Mouse (Mus musculus): ENCODE results near the gene Pga5. TPM values are rescaled to one million over a fixed set of nuclear protein-coding genes. Genes with fewer than 3 reads are reported as not detected.

The Pga5 gene
- polyA plus RNA-seq, 1 experiment from 2014 or later: not detected

DNA sequence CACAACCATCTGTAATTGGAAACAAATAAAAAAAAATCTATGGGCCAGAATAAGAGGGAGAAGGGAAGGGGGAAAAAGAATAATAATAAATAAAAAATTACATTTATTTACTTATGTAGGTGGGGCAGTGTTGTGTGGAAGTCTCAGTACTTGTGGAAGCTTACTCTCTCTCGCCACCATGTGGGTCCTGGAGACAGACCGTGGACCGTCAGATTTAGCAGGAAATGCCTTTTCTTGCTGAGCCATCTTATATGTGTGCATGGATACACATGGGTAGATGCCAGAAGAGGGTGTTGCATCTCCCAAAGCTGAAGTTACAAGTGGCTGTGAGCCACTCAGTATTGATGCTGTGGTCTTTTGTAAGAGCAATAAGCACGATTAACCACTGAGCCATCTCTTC is 3.7 kb upstream of the Pga5 start:
- no peak for ATAC-seq (ENCODE audit: low read depth)
- Histone ChIP-seq H3K9me3 (ENCODE audit: control insufficient read depth, low read length) (no peaks in the 10 kb centered on the region), H3K4me3 (ENCODE audit: low read length) (no peak overlapping the region), H3K27me3 (ENCODE audit: control insufficient read depth, insufficient read depth, low read depth, low read length) (no peaks in the 10 kb centered on the region), H3K9ac (ENCODE audit: low read length) (no peak overlapping the region), H3K4me2 (ENCODE audit: low read depth, low read length) (no peak overlapping the region), H3K4me1 (replicated peaks; ENCODE audit: control insufficient read depth, insufficient read depth, low read length) (peaks cover 4% of the 10 kb centered on the region; the same call in 1 of the 2 replicates), H3K36me3 (ENCODE audit: control insufficient read depth, insufficient read depth, low read length) (no peaks in the 10 kb centered on the region), H3K27ac (ENCODE audit: low read length) (no peak overlapping the region)
- 47% methylated on average over 4 of the region's 4 CpGs for WGBS

- H3K9me3 ChIP-seq (ENCODE audit: control insufficient read depth, low read length): no peaks in the 10 kb centered on the region
- peak; percentile 38; the same call in 1 of the 2 replicates for ATAC-seq (ENCODE audit: low read depth)
- no peak overlapping the region for H3K27ac ChIP-seq (ENCODE audit: low read length)
- H3K27me3 ChIP-seq (ENCODE audit: control insufficient read depth, insufficient read depth, low read depth, low read length): no peaks in the 10 kb centered on the region
- H3K4me1 ChIP-seq (replicated peaks; ENCODE audit: control insufficient read depth, insufficient read depth, low read length): peaks cover 4% of the 10 kb centered on the region; the same call in 1 of the 2 replicates
- H3K36me3 ChIP-seq (ENCODE audit: control insufficient read depth, insufficient read depth, low read length): no peaks in the 10 kb centered on the region
- no peak overlapping the region for H3K9ac ChIP-seq (ENCODE audit: low read length)
- H3K4me2 ChIP-seq (ENCODE audit: low read depth, low read length): no peak overlapping the region
- WGBS: 53% methylated on average over 1 of the region's 1 CpGs
- no peak overlapping the region for H3K4me3 ChIP-seq (ENCODE audit: low read length)
Observed at GRCm38 (mm10) chr19:10678772-10679067, 849 bp upstream of the Pga5 start.

DNA sequence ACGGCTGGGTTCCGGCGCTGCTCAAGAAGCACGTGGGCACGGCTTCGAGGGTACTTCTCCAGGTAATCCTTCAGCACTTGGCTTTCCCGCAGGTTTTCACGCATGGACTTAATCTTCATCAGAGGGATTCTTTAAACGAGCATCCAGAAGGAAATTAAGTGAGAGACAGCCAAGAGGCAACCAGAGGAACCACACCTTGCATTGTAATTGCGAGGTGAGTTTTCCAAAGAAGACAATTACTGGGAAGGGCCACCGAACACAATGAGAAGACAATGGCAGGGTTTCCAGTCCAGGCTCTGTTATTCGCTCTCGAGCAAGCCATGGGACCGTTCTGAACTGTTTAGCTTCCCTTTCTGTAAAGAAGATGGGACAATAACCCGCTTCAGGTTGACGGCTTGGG is 1.2 kb downstream of the Pga5 start:
- no peak overlapping the region for H3K4me3 ChIP-seq (ENCODE audit: low read length)
- H3K9ac ChIP-seq (ENCODE audit: low read length): no peak overlapping the region
- H3K9me3 ChIP-seq (ENCODE audit: control insufficient read depth, low read length): no peaks in the 10 kb centered on the region
- no peak overlapping the region for H3K4me2 ChIP-seq (ENCODE audit: low read depth, low read length)
- peaks cover 4% of the 10 kb centered on the region; the same call in 1 of the 2 replicates for H3K4me1 ChIP-seq (replicated peaks; ENCODE audit: control insufficient read depth, insufficient read depth, low read length)
- H3K36me3 ChIP-seq (ENCODE audit: control insufficient read depth, insufficient read depth, low read length): no peaks in the 10 kb centered on the region
- H3K27ac ChIP-seq (ENCODE audit: low read length): no peak overlapping the region
- no peak for ATAC-seq (ENCODE audit: low read depth)
- 79% methylated on average over 16 of the region's 16 CpGs for WGBS
- H3K27me3 ChIP-seq (ENCODE audit: control insufficient read depth, insufficient read depth, low read depth, low read length): no peaks in the 10 kb centered on the region

GRCm38 (mm10) chr19:10673275-10673674 is 4.6 kb downstream of the Pga5 start:
- WGBS: 58% methylated on average over 1 of the region's 1 CpGs
- Histone ChIP-seq H3K27ac (ENCODE audit: low read length) (no peak overlapping the region), H3K4me2 (ENCODE audit: low read depth, low read length) (no peak overlapping the region), H3K9me3 (ENCODE audit: control insufficient read depth, low read length) (no peaks in the 10 kb centered on the region), H3K4me3 (ENCODE audit: low read length) (no peak overlapping the region), H3K4me1 (replicated peaks; ENCODE audit: control insufficient read depth, insufficient read depth, low read length) (no peaks in the 10 kb centered on the region), H3K36me3 (ENCODE audit: control insufficient read depth, insufficient read depth, low read length) (no peaks in the 10 kb centered on the region), H3K9ac (ENCODE audit: low read length) (no peak overlapping the region), H3K27me3 (ENCODE audit: control insufficient read depth, insufficient read depth, low read depth, low read length) (no peaks in the 10 kb centered on the region)
- no peak for ATAC-seq (ENCODE audit: low read depth)

DNA sequence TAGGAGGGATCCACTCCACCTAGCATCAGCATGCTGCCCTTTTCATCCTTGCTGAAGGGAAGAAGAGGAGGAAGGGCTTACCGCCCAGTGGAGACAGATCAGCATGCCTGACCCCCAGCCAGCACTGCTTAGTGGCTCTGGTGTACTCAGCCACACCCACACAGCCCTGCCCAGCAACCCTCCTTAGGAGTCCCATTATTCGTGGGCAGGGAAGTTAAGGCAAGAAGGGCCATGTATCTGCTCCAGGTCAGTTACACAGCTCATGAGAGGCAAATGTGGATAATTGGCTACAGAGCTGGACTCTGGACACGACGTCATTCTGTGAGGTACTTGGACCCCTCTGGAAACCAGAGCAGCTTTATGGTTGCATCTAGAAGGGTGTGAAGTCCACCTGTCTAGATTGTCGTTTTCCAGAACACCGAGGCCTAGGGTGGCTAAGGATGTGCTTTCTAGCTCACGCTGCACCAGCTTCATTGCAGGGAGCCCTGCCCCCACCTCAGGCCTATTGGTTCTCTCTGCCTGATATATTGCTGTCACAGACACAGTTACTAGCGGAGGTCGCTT is 5.9 kb downstream of the Pga5 start:
- Histone ChIP-seq H3K4me1 (replicated peaks; ENCODE audit: control insufficient read depth, insufficient read depth, low read length) (no peaks in the 10 kb centered on the region), H3K27me3 (ENCODE audit: control insufficient read depth, insufficient read depth, low read depth, low read length) (no peaks in the 10 kb centered on the region), H3K9me3 (ENCODE audit: control insufficient read depth, low read length) (no peaks in the 10 kb centered on the region), H3K36me3 (ENCODE audit: control insufficient read depth, insufficient read depth, low read length) (no peaks in the 10 kb centered on the region), H3K4me3 (ENCODE audit: low read length) (no peak overlapping the region), H3K4me2 (ENCODE audit: low read depth, low read length) (no peak overlapping the region), H3K9ac (ENCODE audit: low read length) (no peak overlapping the region), H3K27ac (ENCODE audit: low read length) (no peak overlapping the region)
- WGBS: 65% methylated on average over 9 of the region's 9 CpGs
- ATAC-seq (ENCODE audit: low read depth): no peak

- whole genome bisulfite sequencing: 76% methylated on average over 4 of the region's 4 CpGs
- ATAC-seq (ENCODE audit: low read depth): no peak
- Histone ChIP-seq H3K27me3 (ENCODE audit: control insufficient read depth, insufficient read depth, low read depth, low read length) (no peaks in the 10 kb centered on the region), H3K9ac (ENCODE audit: low read length) (no peak overlapping the region), H3K4me3 (ENCODE audit: low read length) (no peak overlapping the region), H3K4me1 (replicated peaks; ENCODE audit: control insufficient read depth, insufficient read depth, low read length) (no peaks in the 10 kb centered on the region), H3K9me3 (ENCODE audit: control insufficient read depth, low read length) (no peaks in the 10 kb centered on the region), H3K4me2 (ENCODE audit: low read depth, low read length) (no peak overlapping the region), H3K27ac (ENCODE audit: low read length) (no peak overlapping the region), H3K36me3 (ENCODE audit: control insufficient read depth, insufficient read depth, low read length) (no peaks in the 10 kb centered on the region)
Observed at GRCm38 (mm10) chr19:10671319-10671718, 6.6 kb downstream of the Pga5 start.

DNA sequence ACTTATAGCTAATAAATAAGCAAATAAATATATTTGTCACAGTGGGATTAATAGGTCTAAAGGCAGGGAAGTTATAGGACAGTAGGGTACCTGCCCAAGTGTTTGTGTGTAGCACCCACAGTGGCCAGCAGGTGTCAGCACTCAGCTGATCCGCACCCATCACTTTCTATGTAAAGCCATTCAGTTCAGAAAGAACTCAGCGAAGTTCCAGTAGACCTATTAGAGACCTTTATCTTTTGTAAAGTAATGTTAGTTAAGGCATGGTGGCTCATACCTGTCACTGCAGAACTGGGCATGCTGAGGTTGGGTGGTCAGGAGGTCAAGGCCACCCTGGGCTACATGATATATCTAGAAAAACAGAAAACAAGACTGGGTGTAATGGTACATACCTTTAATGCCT is 12.4 kb downstream of the Pga5 start:
- Histone ChIP-seq H3K4me2 (ENCODE audit: low read depth, low read length) (no peak overlapping the region), H3K4me1 (replicated peaks; ENCODE audit: control insufficient read depth, insufficient read depth, low read length) (no peaks in the 10 kb centered on the region), H3K27ac (ENCODE audit: low read length) (no peak overlapping the region), H3K27me3 (ENCODE audit: control insufficient read depth, insufficient read depth, low read depth, low read length) (no peaks in the 10 kb centered on the region), H3K36me3 (ENCODE audit: control insufficient read depth, insufficient read depth, low read length) (no peaks in the 10 kb centered on the region), H3K9me3 (ENCODE audit: control insufficient read depth, low read length) (no peaks in the 10 kb centered on the region), H3K9ac (ENCODE audit: low read length) (no peak overlapping the region), H3K4me3 (ENCODE audit: low read length) (no peak overlapping the region)
- ATAC-seq (ENCODE audit: low read depth): peak; percentile 68; the same call in 1 of the 2 replicates
- 5% methylated on average over 2 of the region's 2 CpGs for WGBS

DNA sequence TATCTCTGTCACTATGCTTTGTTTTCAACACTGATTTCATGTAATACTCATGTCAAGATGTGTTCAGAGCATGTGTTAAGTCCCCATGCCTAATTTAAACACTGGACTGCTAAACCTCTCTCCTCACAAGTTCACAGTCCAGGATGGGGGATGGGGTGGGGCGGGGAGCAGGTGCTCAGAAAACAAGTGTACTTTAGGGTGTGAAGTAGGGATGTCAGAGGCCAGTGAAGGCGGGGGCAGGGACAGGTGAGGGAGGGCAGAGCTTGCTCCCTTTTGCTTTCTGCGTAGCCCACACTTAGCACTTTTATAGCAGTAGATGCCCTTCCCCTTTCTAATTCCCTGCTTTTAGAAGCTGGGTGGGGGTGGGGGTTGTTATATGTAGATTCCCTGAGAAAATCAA is 12.8 kb downstream of the Pga5 start:
- peak; percentile 20; the same call in 1 of the 2 replicates for ATAC-seq (ENCODE audit: low read depth)
- WGBS: 54% methylated on average over 3 of the region's 3 CpGs

GRCm38 (mm10) chr19:10662665-10663064 is 15.2 kb downstream of the Pga5 start:
- H3K36me3 ChIP-seq (ENCODE audit: control insufficient read depth, insufficient read depth, low read length): no peaks in the 10 kb centered on the region
- WGBS: 62% methylated on average over 3 of the region's 3 CpGs
- no peak overlapping the region for H3K9ac ChIP-seq (ENCODE audit: low read length)
- no peaks in the 10 kb centered on the region for H3K9me3 ChIP-seq (ENCODE audit: control insufficient read depth, low read length)
- H3K4me2 ChIP-seq (ENCODE audit: low read depth, low read length): no peak overlapping the region
- no peak for ATAC-seq (ENCODE audit: low read depth)
- no peak overlapping the region for H3K27ac ChIP-seq (ENCODE audit: low read length)
- no peaks in the 10 kb centered on the region for H3K4me1 ChIP-seq (replicated peaks; ENCODE audit: control insufficient read depth, insufficient read depth, low read length)
- H3K4me3 ChIP-seq (ENCODE audit: low read length): no peak overlapping the region
- no peaks in the 10 kb centered on the region for H3K27me3 ChIP-seq (ENCODE audit: control insufficient read depth, insufficient read depth, low read depth, low read length)

More for the DNA sequence above, 12.8 kb downstream of the Pga5 start:
- no peaks in the 10 kb centered on the region for H3K36me3 ChIP-seq (ENCODE audit: control insufficient read depth, insufficient read depth, low read length)
- no peak overlapping the region for H3K4me3 ChIP-seq (ENCODE audit: low read length)
- H3K9ac ChIP-seq (ENCODE audit: low read length): no peak overlapping the region
- H3K4me1 ChIP-seq (replicated peaks; ENCODE audit: control insufficient read depth, insufficient read depth, low read length): no peaks in the 10 kb centered on the region
- H3K9me3 ChIP-seq (ENCODE audit: control insufficient read depth, low read length): no peaks in the 10 kb centered on the region
- no peaks in the 10 kb centered on the region for H3K27me3 ChIP-seq (ENCODE audit: control insufficient read depth, insufficient read depth, low read depth, low read length)
- H3K4me2 ChIP-seq (ENCODE audit: low read depth, low read length): no peak overlapping the region
- no peak overlapping the region for H3K27ac ChIP-seq (ENCODE audit: low read length)

DNA sequence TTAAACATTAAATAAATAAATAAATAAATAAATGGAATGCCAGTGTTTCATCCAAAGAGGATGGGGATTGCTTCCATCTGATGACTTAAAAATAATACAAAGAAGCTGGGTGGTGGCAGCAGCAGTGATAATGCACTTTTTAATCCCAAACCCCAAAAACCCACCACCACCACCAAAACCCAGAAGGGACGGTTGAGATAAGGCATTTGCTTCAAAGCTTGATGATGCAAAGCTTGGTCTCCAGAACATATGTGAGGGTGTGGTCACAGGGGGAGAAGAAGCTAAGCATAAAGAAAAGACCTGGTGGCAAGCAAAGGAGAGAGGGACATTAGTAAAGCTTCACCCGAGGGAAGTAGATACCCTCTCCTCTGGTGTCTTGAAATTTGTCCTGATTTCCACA is 16.0 kb downstream of the Pga5 start:
- ATAC-seq (ENCODE audit: low read depth): no peak
- Histone ChIP-seq H3K27ac (ENCODE audit: low read length) (no peak overlapping the region), H3K4me3 (ENCODE audit: low read length) (no peak overlapping the region), H3K36me3 (ENCODE audit: control insufficient read depth, insufficient read depth, low read length) (no peaks in the 10 kb centered on the region), H3K4me2 (ENCODE audit: low read depth, low read length) (no peak overlapping the region), H3K27me3 (ENCODE audit: control insufficient read depth, insufficient read depth, low read depth, low read length) (no peaks in the 10 kb centered on the region), H3K9me3 (ENCODE audit: control insufficient read depth, low read length) (no peaks in the 10 kb centered on the region), H3K9ac (ENCODE audit: low read length) (no peak overlapping the region), H3K4me1 (replicated peaks; ENCODE audit: control insufficient read depth, insufficient read depth, low read length) (no peaks in the 10 kb centered on the region)
- 82% methylated on average over 2 of the region's 2 CpGs for whole genome bisulfite sequencing

Data from lung, embryonic 16.5 days (tissue).